Comparison of ENCODE assay signal across 14 mouse cellular contexts in the genomic region with DNA sequence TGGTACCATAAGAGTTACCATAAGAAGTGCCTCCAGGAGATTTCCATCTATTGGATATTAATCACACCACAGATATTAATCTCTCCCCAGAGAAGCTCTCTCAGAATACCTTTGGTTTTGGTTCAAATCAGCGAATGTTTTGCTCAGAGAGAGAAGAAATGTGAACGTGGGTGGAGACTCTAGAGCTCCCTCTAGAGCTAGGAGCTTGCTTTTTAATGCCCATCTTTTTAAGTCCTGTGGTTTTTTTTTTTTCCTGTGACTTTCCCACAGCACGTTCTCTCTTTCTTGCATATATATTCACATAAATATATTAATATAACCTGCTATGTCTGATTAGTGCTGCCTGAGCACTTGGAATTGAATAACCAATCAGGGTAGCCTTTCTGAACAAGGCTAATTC.
A peak's percentile ranks its signal among the peaks of the same experiment; 100 is the strongest.
DNase-seq lines count a peak whose midpoint lies in the region; ATAC-seq and TF ChIP-seq lines count a peak whose summit lies in the region.
"Had no signal": no experiment of that assay in that cellular context is flagged by ENCODE, and none has a peak within 500 bp of the region (broad histone marks: within the 10 kb centered on the region; RNA-seq: fewer than 3 reads in every experiment).

No protein-coding gene starts in this region.

- H3K4me3 ChIP-seq in stomach, postnatal 0 days (ENCODE audit: low read depth, low read length), result no peak overlapping the region
- H3K4me3 ChIP-seq: embryonic facial prominence, embryonic 15.5 days; lung, embryonic 15.5 days; midbrain, embryonic 15.5 days had no signal

- no peak overlapping the region for H3K27ac ChIP-seq in stomach, postnatal 0 days (replicated peaks)
- H3K27ac ChIP-seq: embryonic facial prominence, embryonic 15.5 days; lung, embryonic 15.5 days; midbrain, embryonic 15.5 days had no signal

- no peak for TF ChIP-seq EP300 in stomach, postnatal 0 days (optimal IDR thresholded peaks at IDR 0.05)

- no peaks in the 10 kb centered on the region for H3K9me3 ChIP-seq in stomach, postnatal 0 days (ENCODE audit: control insufficient read depth, low read length)
- H3K9me3 ChIP-seq: embryonic facial prominence, embryonic 15.5 days; lung, embryonic 15.5 days; midbrain, embryonic 15.5 days had no signal

- H3K36me3 ChIP-seq in stomach, postnatal 0 days (ENCODE audit: control insufficient read depth, insufficient read depth, low read length), result no peaks in the 10 kb centered on the region
- H3K36me3 ChIP-seq: embryonic facial prominence, embryonic 15.5 days; lung, embryonic 15.5 days; midbrain, embryonic 15.5 days had no signal

- no peaks in the 10 kb centered on the region for H3K4me1 ChIP-seq in stomach, postnatal 0 days (replicated peaks; ENCODE audit: control insufficient read depth, insufficient read depth)
- H3K4me1 ChIP-seq: embryonic facial prominence, embryonic 15.5 days; lung, embryonic 15.5 days; midbrain, embryonic 15.5 days had no signal

- WGBS in stomach, postnatal 0 days, result 32% methylated on average over 3 of the region's 3 CpGs

- DNase-seq in adrenal gland, postnatal 10 days, result peak; percentile 7
- no peak for DNase-seq in adrenal gland, adult 8-10 months
- DNase-seq in kidney, adult 9 months, result peak; percentile 38
- DNase-seq in kidney, adult 18-20 months, result no peak
- DNase-seq in retina, embryonic 14.5 days (ENCODE audit: low spot score), result peak; percentile 39
- no peak for DNase-seq in retina, postnatal 1 day
- DNase-seq in stomach, postnatal 0 days (ENCODE audit: low spot score), result no peak
- DNase-seq in heart, adult 9 months (ENCODE audit: low spot score in 2 of 2), result no peak
- DNase-seq: forebrain, postnatal 0 days; left cerebral cortex, postnatal 4 days; thymus, postnatal 4 days had no signal

- H3K4me2 ChIP-seq in stomach, postnatal 0 days (replicated peaks; ENCODE audit: low read depth), result no peak overlapping the region
- H3K4me2 ChIP-seq: embryonic facial prominence, embryonic 15.5 days; lung, embryonic 15.5 days; midbrain, embryonic 15.5 days had no signal

- no peaks in the 10 kb centered on the region for H3K27me3 ChIP-seq in stomach, postnatal 0 days (ENCODE audit: control insufficient read depth, insufficient read depth, low read length)
- H3K27me3 ChIP-seq: embryonic facial prominence, embryonic 15.5 days; lung, embryonic 15.5 days; midbrain, embryonic 15.5 days had no signal

- no peak for ATAC-seq in stomach, postnatal 0 days (ENCODE audit: low FRiP score, low TSS enrichment)
- ATAC-seq: forebrain, postnatal 0 days; midbrain, embryonic 15.5 days had no signal

- TF ChIP-seq CTCF in stomach, postnatal 0 days (IDR thresholded peaks at IDR 0.05; ENCODE audit: low read depth), result peak; percentile 64

- H3K9ac ChIP-seq in stomach, postnatal 0 days (ENCODE audit: low read length), result no peak overlapping the region
- H3K9ac ChIP-seq: embryonic facial prominence, embryonic 15.5 days; forebrain, postnatal 0 days; lung, embryonic 15.5 days; midbrain, embryonic 15.5 days had no signal

Comparison
In these comparisons a context has a peak if more than half of its experiments do, and no peak if none do; other contexts are left out.
1. DNase-seq: peak in adrenal gland, postnatal 10 days (single experiment), kidney, adult 9 months (single experiment) and retina, embryonic 14.5 days (single experiment); none in adrenal gland, adult 8-10 months (single experiment), kidney, adult 18-20 months (single experiment), retina, postnatal 1 day (single experiment), stomach, postnatal 0 days (single experiment) and heart, adult 9 months (0 of 2).